Mouse (Mus musculus) E14TG2a.4 (cell line): ENCODE measurements at regions not wholly inside any gene's neighbourhood (a gene's known extent, or its start where the extent isn't known, plus 50 kb on each side); places are given as distances from the start of the nearest gene placed in this dataset.

Source experiments
- CTCF ChIP-seq: conservative IDR thresholded peaks from 2 replicates; pipeline ENCODE4 v1.5.1; 2014; ENCODE audit warnings: low read length
- NANOG ChIP-seq: IDR thresholded peaks from 2 replicates; pipeline ENCODE4 v1.6.1; 2014; ENCODE audit warnings: borderline replicate concordance, low read length, mixed read lengths
- POU5F1 ChIP-seq: IDR thresholded peaks from 2 replicates; pipeline ENCODE4 v1.6.1; 2014; ENCODE audit warnings: low read length, borderline replicate concordance

GRCm38 (mm10) chr13:101522597-101522996 is 245.4 kb downstream of the Pik3r1 start:
- TF ChIP-seq NANOG (no peak), CTCF (no peak), POU5F1 (no peak)
